Mouse (Mus musculus) neutrophil, adult 59 days (primary cell): ENCODE data around the gene Mat2a. TPM values are rescaled to one million over a fixed set of nuclear protein-coding genes. Genes with fewer than 3 reads are reported as not detected.

ENCODE experiments used
- total RNA-seq, 2 experiments: library from RNA; stranded (reverse); gene quantifications; 1 replicate in 1 of 2; 2 replicates in 1 of 2; pipeline ENCODE4 v1.2.4; 2023

Gene Mat2a
- total RNA-seq = 10 to 100 TPM; 95.0 to 97.2 TPM

DNA sequence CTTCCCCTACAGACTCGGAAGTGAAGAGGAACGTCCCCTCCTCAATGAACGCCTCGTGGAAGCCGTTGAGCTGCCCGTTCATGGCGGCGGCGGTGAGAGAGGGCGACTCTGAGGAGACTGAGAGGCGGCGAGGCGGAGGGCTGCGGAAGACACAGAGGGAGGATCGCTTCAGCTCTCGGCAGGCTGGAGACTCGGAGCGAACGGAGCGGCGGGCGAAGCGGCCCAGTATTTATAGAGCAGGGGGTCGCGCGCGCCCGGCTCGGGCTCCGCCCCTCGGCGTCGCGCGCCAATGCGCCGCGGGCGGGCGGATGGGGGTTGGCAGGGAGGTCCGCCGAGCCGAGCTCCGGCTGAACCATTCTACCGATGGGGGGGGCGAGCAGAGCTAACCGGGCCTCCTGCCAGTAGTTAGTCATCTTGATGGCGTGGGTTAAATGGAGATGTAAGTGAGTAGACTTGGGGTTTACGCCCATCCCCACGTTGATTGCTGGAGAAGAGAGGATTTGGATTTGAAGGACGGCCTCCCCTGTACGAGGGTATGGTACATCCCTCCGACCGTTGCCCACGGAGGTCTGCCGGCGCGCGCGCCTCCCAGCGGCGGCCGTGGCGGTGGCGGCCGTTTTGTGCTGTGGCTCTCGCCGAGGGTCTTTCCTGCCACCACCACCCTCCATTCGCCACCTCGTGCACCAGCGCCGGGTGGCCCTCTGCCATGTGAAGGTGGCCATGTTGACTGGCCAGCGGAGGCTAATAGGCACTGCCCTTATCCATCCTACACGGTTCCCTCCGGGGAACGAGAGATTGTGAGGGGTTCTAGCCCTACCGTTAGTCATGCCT is at the start of gene Mat2a:
Gene Mat2a (minus strand): TSS at position 204 of the 831 bp plus-strand sequence.

DNA sequence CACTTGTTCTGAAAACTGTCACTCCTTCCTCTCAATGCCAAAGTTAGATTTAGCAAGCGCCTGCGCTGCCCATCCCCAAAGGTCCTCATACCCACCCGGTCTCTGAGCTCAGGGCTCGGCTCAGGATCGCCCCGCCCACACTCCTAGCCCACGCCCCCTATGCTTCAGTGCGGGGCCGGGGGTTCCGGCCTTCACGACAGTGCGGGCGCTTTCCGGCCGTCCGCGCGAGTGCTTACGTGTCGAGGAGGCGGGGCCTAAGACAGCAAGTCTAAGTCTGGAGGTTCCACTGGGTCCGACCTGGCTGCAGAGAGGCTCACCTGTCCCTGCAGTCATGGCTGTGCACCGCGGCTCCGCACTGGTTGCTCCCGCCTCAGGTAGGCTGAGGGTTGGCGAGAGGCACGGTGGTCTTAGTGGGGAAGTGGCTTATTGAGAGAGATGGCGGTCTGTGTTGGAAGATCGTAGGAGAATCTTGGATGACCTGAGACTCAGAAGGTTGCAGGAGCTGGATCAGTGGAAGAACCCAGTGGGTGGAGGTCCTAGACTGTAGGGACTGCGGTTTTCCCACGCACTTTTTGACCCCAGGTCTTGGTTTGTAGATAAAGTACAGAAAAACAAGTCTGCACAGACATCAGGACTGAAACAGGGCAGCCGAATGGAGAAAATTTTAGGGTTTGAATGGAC is 25.1 kb downstream of the Mat2a start, which contains the start of gene Ggcx:
Gene Ggcx (plus strand): TSS at position 233 of the 681 bp plus-strand sequence.

DNA sequence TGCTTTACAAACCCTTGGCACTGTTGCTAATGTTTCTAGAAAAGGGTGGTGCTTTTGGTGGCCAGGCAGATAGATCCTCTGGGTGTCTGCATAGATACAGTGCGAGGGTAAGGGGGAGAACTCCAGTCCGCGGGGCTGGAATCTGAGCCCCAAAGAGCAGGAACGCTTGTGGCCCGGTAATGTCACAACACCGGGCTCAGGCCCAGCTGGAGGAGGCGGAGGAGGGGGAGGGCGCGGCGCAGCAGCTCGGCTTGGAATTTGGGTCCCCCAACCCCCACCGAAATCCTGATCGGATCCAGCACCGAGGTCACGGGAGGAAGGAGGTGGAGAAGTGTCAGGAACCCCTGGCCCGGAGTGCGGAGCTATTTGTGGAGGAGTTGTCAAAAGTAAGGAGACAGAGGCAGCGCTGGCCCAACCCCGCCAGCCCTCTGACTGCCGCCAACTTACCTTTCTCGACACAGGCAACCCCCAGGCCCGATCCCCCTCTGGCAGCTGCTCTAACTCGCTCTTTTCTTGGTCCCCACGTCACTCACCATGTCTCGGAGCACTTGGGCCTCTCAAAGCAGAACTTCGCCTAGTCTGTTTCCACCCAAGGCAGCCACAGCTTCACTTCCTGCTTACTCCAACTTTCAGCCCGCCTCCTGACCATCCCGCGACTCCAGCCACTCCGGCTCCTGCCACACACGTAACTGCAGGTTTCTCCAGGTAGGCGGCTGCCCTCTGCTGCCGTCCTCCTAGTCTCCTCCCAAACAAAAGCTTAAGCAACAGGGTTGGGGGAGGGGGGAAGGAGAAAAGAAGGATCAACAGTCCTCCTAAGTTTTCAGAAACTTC is 49.2 kb downstream of the Mat2a start, which contains the start of gene Vamp8:
Gene Vamp8 (minus strand): TSS at position 763 of the 831 bp plus-strand sequence.

Other genes starting within 250 kb of the Mat2a start
- under 1 TPM in 1 of 2 experiments, not detected in 1; 0.24 TPM for gene Atoh8, start 204.0 kb downstream of the Mat2a start, total RNA-seq
- gene Sftpb, start 134.9 kb downstream of the Mat2a start, total RNA-seq = 1 to 10 TPM; 1.3 to 2.5 TPM
- gene Usp39, start 94.4 kb downstream of the Mat2a start, total RNA-seq = 10 to 100 TPM; 41.5 to 49.5 TPM
- 10 to 100 TPM; 51.1 to 55.5 TPM for gene 0610030E20Rik, start 92.2 kb downstream of the Mat2a start, total RNA-seq
- 1 to 10 TPM; 1.7 to 2.0 TPM for gene Tmem150a, start 84.1 kb downstream of the Mat2a start, total RNA-seq
- 10 to 100 TPM; 57.2 to 63.8 TPM for gene Rnf181, start 72.6 kb downstream of the Mat2a start, total RNA-seq
- gene Vamp5, start 59.1 kb downstream of the Mat2a start, total RNA-seq = 10 to 100 TPM; 33.8 to 48.2 TPM
- 100 to 1,000 TPM; 204 to 207 TPM for gene Vamp8, start 48.9 kb downstream of the Mat2a start, total RNA-seq
- gene Ggcx, start 25.2 kb downstream of the Mat2a start, total RNA-seq = 1 to 10 TPM; 5.2 to 9.4 TPM
- gene Sh2d6, start 82.1 kb upstream of the Mat2a start, total RNA-seq = not detected
- 100 to 1,000 TPM; 319 to 351 TPM for gene Capg, start 104.8 kb upstream of the Mat2a start, total RNA-seq
- gene Elmod3, start 158.9 kb upstream of the Mat2a start, total RNA-seq = 1 to 10 TPM; 5.4 to 6.1 TPM
- gene Retsat, start 158.9 kb upstream of the Mat2a start, total RNA-seq = 10 to 100 TPM; 16.2 to 18.3 TPM
- gene Tgoln1, start 177.4 kb upstream of the Mat2a start, total RNA-seq = 10 to 100 TPM; 93.4 to 96.6 TPM